Mouse (Mus musculus) small intestine, adult 2 months (tissue): ENCODE data around the gene Plaa.

Experiments
- CTCF ChIP-seq: fragments of 200-500 bp; IDR thresholded peaks from 2 replicates; pipeline ENCODE4 v1.5.1; 2012; ENCODE audit warnings: low read depth, mild to moderate bottlenecking, control low read depth, inconsistent platforms, low read length, moderate library complexity, mixed read lengths; ENCODE audit not compliant: insufficient replicate concordance, insufficient read length; ENCODE audit errors: extremely low read depth
- POLR2A ChIP-seq: fragments of 200-500 bp; IDR thresholded peaks from 2 replicates; pipeline ENCODE4 v1.6.1; 2012; ENCODE audit warnings: low read depth, mild to moderate bottlenecking, control low read depth, inconsistent platforms, low read length, moderate library complexity

GRCm38 (mm10) chr4:94529448-94529847 lies 73.6 kb downstream of the Plaa start:
- TF ChIP-seq CTCF (no peak), POLR2A (no peak)
